12 mouse cellular contexts compared by ENCODE assay signal in genomic region chr5:116208741-116209368, GRCm38 (mm10).
DNase-seq lines count a peak whose midpoint lies in the region; ATAC-seq lines count a peak whose summit lies in the region.
"Had no signal": no experiment of that assay in that cellular context is flagged by ENCODE, and none has a peak within 500 bp of the region (broad histone marks: within the 10 kb centered on the region; RNA-seq: fewer than 3 reads in every experiment).

No protein-coding gene starts in this region.

- ATAC-seq in hindbrain, embryonic 16.5 days = peak; percentile 87
- ATAC-seq in midbrain, embryonic 14.5 days (ENCODE audit: low FRiP score, low TSS enrichment) = peak; percentile 62

- 10% methylated on average over 16 of the region's 16 CpGs for WGBS in hindbrain, embryonic 16.5 days
- WGBS in midbrain, embryonic 14.5 days = 18% methylated on average over 16 of the region's 16 CpGs

- peaks cover 13% of the 10 kb centered on the region for H3K4me1 ChIP-seq in hindbrain, embryonic 16.5 days (ENCODE audit: control insufficient read depth, insufficient read depth, low read depth, low read length)
- peaks cover 21% of the 10 kb centered on the region for H3K4me1 ChIP-seq in midbrain, embryonic 14.5 days (ENCODE audit: control insufficient read depth, insufficient read depth, low read length)
- H3K4me1 ChIP-seq: heart, embryonic 15.5 days had no signal

- H3K27me3 ChIP-seq in hindbrain, embryonic 16.5 days (replicated peaks; ENCODE audit: control insufficient read depth, insufficient read depth, low read length) = no peaks in the 10 kb centered on the region
- H3K27me3 ChIP-seq in midbrain, embryonic 14.5 days (ENCODE audit: control insufficient read depth, insufficient read depth, low read length) = no peaks in the 10 kb centered on the region
- H3K27me3 ChIP-seq: CH12.LX; heart, embryonic 15.5 days had no signal

- H3K4me2 ChIP-seq in hindbrain, embryonic 16.5 days (ENCODE audit: low read length) = peak overlapping the region; percentile 9; the same call in 1 of the 2 replicates
- H3K4me2 ChIP-seq in midbrain, embryonic 14.5 days (ENCODE audit: low read length) = no peak overlapping the region
- H3K4me2 ChIP-seq: heart, embryonic 15.5 days had no signal

- no peak overlapping the region for H3K9ac ChIP-seq in hindbrain, embryonic 16.5 days (ENCODE audit: low read depth, low read length)
- no peak overlapping the region for H3K9ac ChIP-seq in midbrain, embryonic 14.5 days (replicated peaks; ENCODE audit: low read length)
- H3K9ac ChIP-seq: heart, embryonic 15.5 days had no signal

- H3K9me3 ChIP-seq in hindbrain, embryonic 16.5 days (ENCODE audit: control insufficient read depth, low read length) = no peaks in the 10 kb centered on the region
- H3K9me3 ChIP-seq in midbrain, embryonic 14.5 days (ENCODE audit: control insufficient read depth, low read length) = no peaks in the 10 kb centered on the region
- H3K9me3 ChIP-seq: heart, embryonic 15.5 days had no signal

- DNase-seq in right cerebral cortex, adult 18-20 months = peak; percentile 12
- DNase-seq in right cerebral cortex, postnatal 25 days = no peak
- peak; percentile 83 for DNase-seq in midbrain, embryonic 14.5 days
- DNase-seq in gastrocnemius, postnatal 25 days = no peak
- DNase-seq in thymus, postnatal 10 days (ENCODE audit: low spot score in 2 of 2) = no peak
- DNase-seq in T-cell, adult 2 months (ENCODE audit: low spot score) = no peak
- no peak for DNase-seq in kidney, postnatal 36 days
- DNase-seq: lung, postnatal 14 days; spleen, adult 18-20 months had no signal

- no peak overlapping the region for H3K4me3 ChIP-seq in hindbrain, embryonic 16.5 days (ENCODE audit: low read length)
- no peak overlapping the region for H3K4me3 ChIP-seq in midbrain, embryonic 14.5 days (replicated peaks; ENCODE audit: low read depth, low read length)
- H3K4me3 ChIP-seq: heart, embryonic 15.5 days had no signal

- H3K27ac ChIP-seq in hindbrain, embryonic 16.5 days (ENCODE audit: low read depth, low read length) = peak overlapping the region; percentile 53
- H3K27ac ChIP-seq in midbrain, embryonic 14.5 days (replicated peaks; ENCODE audit: low read depth, low read length) = peak overlapping the region; percentile 81
- H3K27ac ChIP-seq: heart, embryonic 15.5 days had no signal

- no peaks in the 10 kb centered on the region for H3K36me3 ChIP-seq in hindbrain, embryonic 16.5 days (ENCODE audit: control insufficient read depth, insufficient read depth, low read length)
- no peaks in the 10 kb centered on the region for H3K36me3 ChIP-seq in midbrain, embryonic 14.5 days (ENCODE audit: control insufficient read depth, insufficient read depth, low read length)
- H3K36me3 ChIP-seq: heart, embryonic 15.5 days had no signal

Comparison
In these comparisons a context has a peak if more than half of its experiments do, and no peak if none do; other contexts are left out.
1. DNase-seq: peak in right cerebral cortex, adult 18-20 months (single experiment) and midbrain, embryonic 14.5 days (single experiment); none in right cerebral cortex, postnatal 25 days (single experiment), gastrocnemius, postnatal 25 days (single experiment), thymus, postnatal 10 days (0 of 2), T-cell, adult 2 months (single experiment) and kidney, postnatal 36 days (0 of 2).